Mouse (Mus musculus) heart, postnatal 0 days (tissue): Measurements from ENCODE around the gene Ggt1.

Experiments used
- CTCF ChIP-seq: IDR thresholded peaks from 2 replicates; pipeline ENCODE4 v1.5.1; 2016; ENCODE audit warnings: antibody characterized with exemption, control low read depth, low read depth
- EP300 ChIP-seq: IDR thresholded peaks from 2 replicates; pipeline ENCODE4 v1.6.1; 2016; ENCODE audit warnings: antibody characterized with exemption, low read depth

DNA sequence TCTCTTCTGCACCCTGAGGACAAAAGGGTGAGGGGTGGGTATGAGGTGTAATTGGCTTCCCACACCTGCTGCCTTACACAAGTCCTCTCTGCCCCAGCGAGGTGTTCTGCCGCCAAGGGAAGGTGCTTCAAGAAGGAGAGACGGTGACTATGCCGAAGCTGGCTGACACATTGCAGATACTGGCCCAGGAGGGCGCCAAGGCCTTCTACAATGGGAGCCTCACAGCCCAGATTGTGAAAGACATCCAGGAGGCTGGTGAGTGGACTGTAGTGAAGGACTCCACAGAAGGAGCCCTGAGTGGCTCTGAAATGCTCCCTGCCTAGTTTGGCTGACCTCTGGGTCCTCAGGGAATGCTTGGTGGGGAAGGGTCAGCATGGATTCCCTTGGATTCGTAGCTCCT lies 17.7 kb downstream of the Ggt1 start:
- no peak for TF ChIP-seq CTCF
- no peak for TF ChIP-seq EP300
